Mouse (Mus musculus) heart, postnatal 0 days (tissue): ENCODE results near the gene Gpr176.

Source experiments
- CTCF ChIP-seq: IDR thresholded peaks from 2 replicates; pipeline ENCODE4 v1.5.1; 2016; ENCODE audit warnings: antibody characterized with exemption, control low read depth, low read depth
- EP300 ChIP-seq: IDR thresholded peaks from 2 replicates; pipeline ENCODE4 v1.6.1; 2016; ENCODE audit warnings: antibody characterized with exemption, low read depth

- no peak for TF ChIP-seq CTCF
- no peak for TF ChIP-seq EP300
Measured at GRCm38 (mm10) chr2:118288326-118289065, 84.7 kb downstream of the Gpr176 start.
